Mouse (Mus musculus) large intestine, adult 2 months (tissue): ENCODE data around the gene Sorl1. TPM values are rescaled to one million over a fixed set of nuclear protein-coding genes. Genes with fewer than 3 reads are reported as not detected.

Experiments used
- DNase-seq: peaks from one replicate; pipeline ENCODE4 v3.0.0-alpha.2; 2012; ENCODE audit warnings: low read depth, low spot score
- WGBS: fragments of 180-500 bp; shearing (Covaris S2); methylation state at CpG from one replicate; pipeline ENCODE4 v1.1.7; 2018; 5-methylcytosine and 5-hydroxymethylcytosine counted together
- polyA plus RNA-seq: library from polyadenylated mRNA; depleted of rRNA; stranded (reverse); fragments of >200 nt; gene quantifications from 2 replicates; pipeline ENCODE4 v1.2.3, GENCODE M21; 2012

The Sorl1 gene
- polyA plus RNA-seq, 1 experiment = 26.5 TPM

- no peak for DNase-seq
- WGBS = 79% methylated on average over 19 of the region's 19 CpGs
These were observed 90.6 kb downstream of the Sorl1 start for GRCm38 (mm10) chr9:42033291-42034115.

DNA sequence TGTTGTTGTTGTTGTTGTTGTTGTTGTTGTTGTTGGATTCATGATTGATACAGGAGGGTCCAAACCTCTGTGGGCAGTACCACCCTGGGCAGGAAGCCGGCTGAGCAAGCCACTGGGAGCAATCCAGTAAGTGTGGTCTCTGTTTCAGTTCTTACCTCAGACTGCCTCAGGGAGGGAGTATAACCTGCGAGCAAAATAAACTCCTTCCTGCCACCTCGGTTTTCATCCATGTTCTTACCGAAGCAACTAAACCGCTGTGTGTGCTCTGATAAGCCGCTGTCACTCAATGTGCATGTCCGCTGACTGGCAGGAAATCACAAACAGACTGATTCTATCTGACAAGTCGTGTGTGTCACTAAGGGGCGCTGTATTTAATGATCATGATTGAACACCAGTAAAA, 91.7 kb downstream of the Sorl1 start:
- no peak for DNase-seq
- 75% methylated on average over 9 of the region's 9 CpGs for WGBS

GRCm38 (mm10) chr9:42028807-42029206, 95.3 kb downstream of the Sorl1 start:
- DNase-seq = no peak
- 69% methylated on average over 4 of the region's 4 CpGs for WGBS

GRCm38 (mm10) chr9:42024257-42024656, 99.8 kb downstream of the Sorl1 start:
- no peak for DNase-seq
- WGBS = 84% methylated on average over 9 of the region's 9 CpGs

DNA sequence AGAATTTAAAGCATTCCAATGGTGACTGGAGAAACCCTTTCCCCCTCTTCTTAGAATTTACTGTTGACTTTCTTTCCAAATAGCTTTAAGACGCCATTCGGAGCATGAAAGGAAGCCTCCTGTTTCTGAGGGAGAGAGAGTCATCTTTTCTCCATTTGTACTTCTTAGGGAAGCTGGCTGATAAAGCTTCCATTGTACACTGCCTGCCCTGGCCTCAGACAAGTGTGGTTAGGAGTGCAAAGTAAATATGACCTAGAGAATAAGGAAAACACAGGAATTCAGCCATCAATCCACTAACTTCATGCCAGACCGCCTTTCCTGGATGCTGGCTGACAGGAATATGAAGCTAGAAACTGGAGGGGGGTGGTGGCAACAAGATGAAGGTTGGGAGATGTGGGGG, 100.7 kb downstream of the Sorl1 start:
- WGBS = 67% methylated on average over 3 of the region's 3 CpGs
- no peak for DNase-seq

DNA sequence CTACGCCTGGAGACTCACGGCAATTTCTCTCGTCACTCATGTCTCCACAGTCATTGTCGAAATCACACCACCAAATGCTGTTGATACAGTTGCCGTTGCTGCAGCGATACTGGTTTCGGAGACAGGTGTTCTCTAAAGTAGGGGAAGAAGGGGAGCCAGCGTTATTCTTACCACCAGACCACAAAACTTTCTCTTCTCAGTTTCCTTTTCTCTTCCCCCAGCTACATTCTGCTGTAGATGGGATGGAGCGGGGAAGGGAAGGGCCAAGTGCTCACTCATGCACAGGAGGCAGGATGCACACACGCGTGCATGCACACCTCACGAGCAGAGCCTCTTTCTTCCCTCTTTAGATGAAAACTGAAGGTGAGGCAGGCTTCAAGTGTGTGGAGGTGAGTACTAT, 101.8 kb downstream of the Sorl1 start:
- DNase-seq = no peak

DNA sequence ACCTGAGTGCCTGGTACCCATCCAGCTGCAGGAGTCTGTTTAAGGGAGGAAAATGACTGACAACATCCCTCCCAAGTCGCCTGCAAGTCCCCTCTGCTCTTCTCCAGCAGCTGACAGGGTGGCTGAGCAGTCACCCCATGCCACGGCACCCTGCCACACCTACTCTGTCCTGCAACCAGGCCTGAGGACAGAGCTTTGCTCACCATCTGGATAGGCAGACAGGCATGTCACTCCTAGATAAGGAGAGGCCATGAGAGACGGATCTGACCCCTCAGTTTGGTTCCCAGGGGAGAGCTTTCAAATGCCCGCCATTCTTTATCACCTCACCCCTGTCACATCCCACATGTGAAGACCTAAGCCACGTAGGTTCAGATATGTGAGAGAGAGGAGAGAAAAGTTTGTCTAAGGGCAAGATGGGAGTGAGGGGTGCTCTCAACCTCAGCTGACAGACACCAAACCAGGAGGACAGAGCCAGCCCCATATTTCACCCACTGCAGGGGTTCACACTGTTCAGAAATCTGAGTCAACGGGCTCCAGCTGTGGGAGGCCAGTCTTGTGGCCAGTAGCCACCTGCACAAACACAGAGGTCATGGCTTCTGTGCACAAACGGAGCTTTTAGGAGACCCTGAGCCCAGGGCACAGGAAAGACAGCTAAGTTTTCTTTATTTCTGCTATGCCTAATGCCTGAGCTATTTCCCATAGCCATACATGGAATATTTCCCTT, 104.6 kb downstream of the Sorl1 start:
- no peak for DNase-seq
- 77% methylated on average over 7 of the region's 7 CpGs for WGBS

More for the DNA sequence above, 101.8 kb downstream of the Sorl1 start:
- 92% methylated on average over 12 of the region's 12 CpGs for WGBS

DNA sequence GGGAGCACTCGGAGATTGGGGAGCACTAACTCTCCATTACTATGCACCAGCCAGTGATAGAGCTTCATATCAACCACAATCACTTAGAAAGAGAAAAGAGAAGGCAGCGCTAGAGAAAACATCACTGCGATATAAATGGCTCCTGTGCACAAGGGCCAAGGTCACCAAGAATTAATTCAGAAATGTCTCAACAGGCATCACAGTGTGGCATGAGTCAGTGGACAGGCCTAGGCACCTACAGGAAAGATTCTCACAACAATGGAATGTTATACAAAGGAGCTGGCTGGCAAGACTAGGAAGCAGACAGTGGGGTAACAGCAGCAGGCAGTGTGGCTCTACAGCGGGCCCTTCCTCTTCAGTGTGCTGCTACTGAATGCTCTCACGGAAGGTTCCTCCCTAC, 115.6 kb downstream of the Sorl1 start:
- DNase-seq = no peak
- WGBS = 91% methylated on average over 5 of the region's 5 CpGs

- 54% methylated on average over 8 of the region's 8 CpGs for WGBS
- no peak for DNase-seq
These were observed 119.0 kb downstream of the Sorl1 start for GRCm38 (mm10) chr9:42005101-42005500.

DNA sequence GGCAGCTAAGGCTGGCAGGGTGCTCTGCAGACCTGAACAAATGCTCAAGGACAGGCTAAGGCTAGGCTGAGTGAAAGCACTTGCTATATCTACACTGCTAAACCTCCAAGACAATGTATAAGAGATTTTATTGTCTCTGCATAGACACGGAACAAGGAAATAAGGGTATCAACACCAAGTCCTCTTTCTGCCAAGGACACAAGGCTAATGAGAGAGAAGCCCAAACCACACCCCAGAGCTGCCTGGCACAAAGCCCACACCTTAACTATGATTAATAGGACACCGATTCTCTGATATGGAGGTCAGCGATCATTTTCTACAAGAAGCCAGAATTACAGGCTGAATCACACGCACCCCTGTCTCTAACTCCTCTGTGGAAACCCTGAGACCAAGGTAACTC, 120.0 kb downstream of the Sorl1 start:
- 41% methylated on average over 4 of the region's 4 CpGs for WGBS
- DNase-seq = peak; percentile 57

GRCm38 (mm10) chr9:41999498-42000473, 124.3 kb downstream of the Sorl1 start:
- peak; percentile 11 for DNase-seq
- 72% methylated on average over 12 of the region's 12 CpGs for WGBS

GRCm38 (mm10) chr9:41995278-41995677, 128.8 kb downstream of the Sorl1 start:
- 96% methylated on average over 9 of the region's 9 CpGs for WGBS
- no peak for DNase-seq

- 42% methylated on average over 5 of the region's 5 CpGs for WGBS
- DNase-seq = no peak
These were observed 130.3 kb downstream of the Sorl1 start for GRCm38 (mm10) chr9:41993821-41994220.

DNA sequence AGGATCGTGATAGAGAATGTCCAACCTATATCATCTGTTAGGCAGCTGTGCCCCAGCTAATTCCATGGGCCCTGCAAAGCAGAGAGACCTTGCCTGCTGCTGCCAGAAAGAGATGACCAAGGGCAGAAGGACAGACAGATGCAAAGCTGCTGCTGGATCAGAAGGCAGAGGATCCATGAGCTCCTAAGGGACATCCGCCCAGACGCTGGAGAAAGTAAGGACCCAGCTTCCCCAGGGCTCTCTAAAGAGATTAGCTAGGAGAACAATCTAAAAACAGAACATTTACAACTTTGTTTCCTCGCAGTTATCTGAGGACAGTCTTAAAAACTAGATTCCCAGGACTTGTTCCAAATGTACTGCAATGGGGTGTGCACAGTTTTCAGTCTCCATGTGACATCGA, 131.3 kb downstream of the Sorl1 start:
- 79% methylated on average over 5 of the region's 5 CpGs for WGBS
- no peak for DNase-seq

- WGBS = 78% methylated on average over 5 of the region's 5 CpGs
These were observed 138.5 kb downstream of the Sorl1 start for GRCm38 (mm10) chr9:41985636-41986035.

GRCm38 (mm10) chr9:41985052-41985451, 139.0 kb downstream of the Sorl1 start:
- 87% methylated on average over 9 of the region's 9 CpGs for WGBS
- no peak for DNase-seq

More at GRCm38 (mm10) chr9:41985636-41986035, 138.5 kb downstream of the Sorl1 start:
- DNase-seq = no peak

GRCm38 (mm10) chr9:41984306-41984705, 139.8 kb downstream of the Sorl1 start:
- DNase-seq = no peak
- WGBS = 86% methylated on average over 11 of the region's 11 CpGs

DNA sequence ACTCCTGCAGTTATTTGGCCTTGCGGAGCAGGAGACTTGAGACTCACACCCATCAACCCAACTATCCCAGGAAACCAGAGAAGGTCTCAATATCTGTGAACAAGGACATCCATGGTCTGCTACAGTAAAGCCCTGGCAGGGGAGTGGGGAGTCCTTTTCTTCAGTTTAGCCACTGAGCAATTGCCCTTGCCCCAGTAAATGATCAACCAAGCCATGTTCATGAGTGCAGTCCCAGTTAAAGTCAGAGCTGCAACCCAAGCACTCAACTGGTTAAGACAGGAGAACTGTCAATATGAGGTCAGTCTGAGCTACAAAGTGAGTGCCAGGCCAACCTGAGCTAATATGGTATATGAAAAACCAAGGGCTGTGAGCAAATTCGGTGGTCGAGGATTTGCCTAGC, 140.8 kb downstream of the Sorl1 start:
- DNase-seq = no peak
- WGBS = 76% methylated on average over 3 of the region's 3 CpGs

GRCm38 (mm10) chr9:41982760-41983159, 141.3 kb downstream of the Sorl1 start:
- WGBS = 81% methylated on average over 2 of the region's 2 CpGs
- DNase-seq = no peak

DNA sequence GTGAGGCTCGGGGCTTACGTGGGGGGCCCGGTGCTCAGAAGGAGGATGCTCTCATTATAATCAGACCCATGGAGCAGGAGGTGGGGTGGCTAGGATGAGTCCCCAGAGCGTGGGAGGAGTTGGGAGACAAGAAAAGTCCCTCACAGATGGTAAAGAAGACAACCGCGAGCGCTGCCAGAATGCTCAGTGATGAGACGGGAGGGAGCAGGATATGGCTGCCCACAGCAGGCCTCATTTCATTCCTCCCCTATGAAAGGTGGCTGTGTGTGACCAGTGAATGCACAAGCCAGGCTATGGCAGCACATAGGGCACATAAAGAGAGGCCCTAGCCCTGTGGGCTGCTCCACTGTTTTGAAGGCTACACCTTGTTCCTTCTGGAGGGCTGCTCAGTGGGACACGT, 142.1 kb downstream of the Sorl1 start:
- WGBS = 91% methylated on average over 9 of the region's 9 CpGs
- DNase-seq = no peak
